Mouse (Mus musculus): ENCODE results near the gene Hoxa11.

- TF ChIP-seq POLR2A (IDR thresholded peaks at IDR 0.05; ENCODE audit: borderline replicate concordance, insufficient read depth, low read length) (no peak), CTCF (IDR thresholded peaks at IDR 0.05; ENCODE audit: borderline replicate concordance, insufficient read depth, low read depth, low read length) (no peak)
These were observed 2.7 kb downstream of the Hoxa11 start for GRCm38 (mm10) chr6:52242801-52243332.

All from cerebellum, adult 2 months (tissue).